Mouse (Mus musculus): ENCODE data around the gene Laptm4a. TPM values are rescaled to one million over a fixed set of nuclear protein-coding genes. Genes with fewer than 3 reads are reported as not detected.
A peak's percentile ranks its signal among the peaks of the same experiment; 100 is the strongest.

The Laptm4a gene
- polyA plus RNA-seq (2015; fragmentation: Nextera tagmentation; extraction: Ambion mirVana) = 205 and 210 TPM in 2 replicates

DNA sequence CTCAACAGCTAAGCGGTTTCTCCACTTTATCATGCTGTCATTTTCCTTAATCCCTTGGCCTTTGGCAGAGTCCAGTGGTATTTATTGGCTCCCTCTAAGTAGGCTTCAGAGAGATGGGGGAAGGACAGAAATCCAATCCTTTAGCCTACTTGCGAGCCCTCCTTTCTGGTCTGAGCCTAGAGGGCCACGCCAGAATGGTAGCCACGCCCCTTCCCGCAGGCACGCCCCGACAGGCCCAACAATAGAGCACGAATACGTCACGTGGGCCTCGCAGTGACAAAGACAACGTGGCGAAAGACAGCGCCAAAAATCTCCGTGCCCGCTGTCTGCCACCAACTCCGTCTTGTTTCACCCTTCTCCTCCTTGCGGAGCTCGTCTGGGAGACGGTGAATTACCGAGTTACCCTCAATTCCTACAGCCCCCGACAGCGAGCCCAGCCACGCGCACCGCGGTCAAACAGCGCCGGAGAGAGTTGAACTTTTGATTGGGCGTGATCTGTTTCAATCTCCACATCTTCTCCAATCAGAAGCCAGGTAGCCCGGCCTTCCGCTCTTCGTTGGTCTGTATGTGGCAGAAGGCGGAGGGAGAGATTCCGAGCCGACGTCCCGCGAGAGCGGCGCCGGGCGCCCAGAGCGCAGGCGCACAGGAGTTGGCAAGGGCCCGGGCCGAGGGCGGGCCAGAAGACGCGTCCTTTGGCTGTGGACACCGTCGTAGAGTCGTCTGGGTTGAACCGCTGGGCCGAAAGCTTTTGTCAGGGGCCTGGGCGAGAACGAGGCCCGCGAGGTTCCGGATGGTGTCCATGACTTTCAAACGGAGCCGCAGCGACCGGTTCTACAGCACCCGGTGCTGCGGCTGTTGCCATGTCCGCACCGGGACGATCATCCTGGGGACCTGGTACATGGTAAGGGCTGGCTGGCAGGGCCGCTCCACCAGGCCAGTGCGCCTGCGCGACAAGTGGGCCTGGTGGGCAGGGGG, at the start of gene Laptm4a:
Laptm4a (plus strand) TSS at position 271 of the 975 bp plus-strand sequence.
- Histone ChIP-seq H3K9ac (ENCODE audit: low read depth, low read length) (peak within 1 kb of the TSS; percentile 89), H3K27me3 (replicated peaks; ENCODE audit: control insufficient read depth, insufficient read depth, low read length) (no peaks in the 10 kb centered on the region), H3K9me3 (ENCODE audit: control insufficient read depth, low read length) (no peaks in the 10 kb centered on the region), H3K4me3 (ENCODE audit: low read length) (peak within 1 kb of the TSS; percentile 83), H3K4me2 (ENCODE audit: low read length) (peak within 1 kb of the TSS; percentile 87), H3K4me1 (ENCODE audit: control insufficient read depth, insufficient read depth, low read depth, low read length) (peaks cover 26% of the 10 kb centered on the region), H3K36me3 (ENCODE audit: control insufficient read depth, insufficient read depth, low read length) (no peaks in the 10 kb centered on the region), H3K27ac (ENCODE audit: low read depth, low read length) (peak within 1 kb of the TSS; percentile 98)
- WGBS = under 1% methylated on average over 73 of the region's 73 CpGs
- peak; percentile 99 for ATAC-seq

GRCm38 (mm10) chr12:8875583-8875982, 45.9 kb upstream of the Laptm4a start:
- H3K27ac ChIP-seq (ENCODE audit: low read depth, low read length) = no peak overlapping the region
- no peak overlapping the region for H3K9ac ChIP-seq (ENCODE audit: low read depth, low read length)
- no peaks in the 10 kb centered on the region for H3K36me3 ChIP-seq (ENCODE audit: control insufficient read depth, insufficient read depth, low read length)
- H3K4me2 ChIP-seq (ENCODE audit: low read length) = no peak overlapping the region
- no peaks in the 10 kb centered on the region for H3K27me3 ChIP-seq (replicated peaks; ENCODE audit: control insufficient read depth, insufficient read depth, low read length)
- ATAC-seq = no peak
- H3K4me1 ChIP-seq (ENCODE audit: control insufficient read depth, insufficient read depth, low read depth, low read length) = no peaks in the 10 kb centered on the region
- no peaks in the 10 kb centered on the region for H3K9me3 ChIP-seq (ENCODE audit: control insufficient read depth, low read length)
- H3K4me3 ChIP-seq (ENCODE audit: low read length) = no peak overlapping the region
- WGBS = 86% methylated on average over 9 of the region's 9 CpGs

- no peaks in the 10 kb centered on the region for H3K27me3 ChIP-seq (replicated peaks; ENCODE audit: control insufficient read depth, insufficient read depth, low read length)
- no peak overlapping the region for H3K4me3 ChIP-seq (ENCODE audit: low read length)
- WGBS = 86% methylated on average over 5 of the region's 5 CpGs
- no peak overlapping the region for H3K9ac ChIP-seq (ENCODE audit: low read depth, low read length)
- no peaks in the 10 kb centered on the region for H3K4me1 ChIP-seq (ENCODE audit: control insufficient read depth, insufficient read depth, low read depth, low read length)
- no peak overlapping the region for H3K4me2 ChIP-seq (ENCODE audit: low read length)
- no peaks in the 10 kb centered on the region for H3K36me3 ChIP-seq (ENCODE audit: control insufficient read depth, insufficient read depth, low read length)
- no peaks in the 10 kb centered on the region for H3K9me3 ChIP-seq (ENCODE audit: control insufficient read depth, low read length)
- H3K27ac ChIP-seq (ENCODE audit: low read depth, low read length) = no peak overlapping the region
- no peak for ATAC-seq
These were observed 44.6 kb upstream of the Laptm4a start for GRCm38 (mm10) chr12:8876865-8877264.

GRCm38 (mm10) chr12:8877413-8877812, 44.1 kb upstream of the Laptm4a start:
- Histone ChIP-seq H3K9ac (ENCODE audit: low read depth, low read length) (no peak overlapping the region), H3K4me1 (ENCODE audit: control insufficient read depth, insufficient read depth, low read depth, low read length) (no peaks in the 10 kb centered on the region), H3K9me3 (ENCODE audit: control insufficient read depth, low read length) (no peaks in the 10 kb centered on the region), H3K27me3 (replicated peaks; ENCODE audit: control insufficient read depth, insufficient read depth, low read length) (no peaks in the 10 kb centered on the region), H3K4me3 (ENCODE audit: low read length) (no peak overlapping the region), H3K36me3 (ENCODE audit: control insufficient read depth, insufficient read depth, low read length) (no peaks in the 10 kb centered on the region), H3K4me2 (ENCODE audit: low read length) (no peak overlapping the region), H3K27ac (ENCODE audit: low read depth, low read length) (no peak overlapping the region)
- WGBS = 81% methylated on average over 6 of the region's 6 CpGs
- no peak for ATAC-seq

DNA sequence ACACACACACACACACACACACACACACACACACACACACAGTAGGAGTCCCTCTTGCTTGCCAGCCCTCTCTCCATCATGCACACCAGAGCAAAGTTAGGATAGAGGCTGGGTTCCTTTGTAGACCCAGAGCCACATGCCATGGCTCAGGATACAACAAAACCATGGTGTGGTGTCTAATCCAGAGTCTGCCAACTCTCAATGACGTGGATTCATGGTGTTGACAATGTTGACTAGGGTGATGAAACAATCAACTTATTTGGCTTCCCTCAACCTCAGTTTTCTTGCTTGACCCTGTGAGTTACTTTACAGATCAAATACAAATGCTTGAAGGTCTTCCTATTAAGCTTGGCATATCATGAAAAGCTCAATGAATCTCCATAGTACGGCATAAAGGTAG, 42.7 kb upstream of the Laptm4a start:
- no peaks in the 10 kb centered on the region for H3K36me3 ChIP-seq (ENCODE audit: control insufficient read depth, insufficient read depth, low read length)
- H3K4me1 ChIP-seq (ENCODE audit: control insufficient read depth, insufficient read depth, low read depth, low read length) = no peaks in the 10 kb centered on the region
- no peaks in the 10 kb centered on the region for H3K27me3 ChIP-seq (replicated peaks; ENCODE audit: control insufficient read depth, insufficient read depth, low read length)
- no peak for ATAC-seq
- no peaks in the 10 kb centered on the region for H3K9me3 ChIP-seq (ENCODE audit: control insufficient read depth, low read length)
- 94% methylated on average over 2 of the region's 2 CpGs for WGBS
- H3K27ac ChIP-seq (ENCODE audit: low read depth, low read length) = no peak overlapping the region
- H3K9ac ChIP-seq (ENCODE audit: low read depth, low read length) = no peak overlapping the region
- no peak overlapping the region for H3K4me3 ChIP-seq (ENCODE audit: low read length)
- H3K4me2 ChIP-seq (ENCODE audit: low read length) = no peak overlapping the region

DNA sequence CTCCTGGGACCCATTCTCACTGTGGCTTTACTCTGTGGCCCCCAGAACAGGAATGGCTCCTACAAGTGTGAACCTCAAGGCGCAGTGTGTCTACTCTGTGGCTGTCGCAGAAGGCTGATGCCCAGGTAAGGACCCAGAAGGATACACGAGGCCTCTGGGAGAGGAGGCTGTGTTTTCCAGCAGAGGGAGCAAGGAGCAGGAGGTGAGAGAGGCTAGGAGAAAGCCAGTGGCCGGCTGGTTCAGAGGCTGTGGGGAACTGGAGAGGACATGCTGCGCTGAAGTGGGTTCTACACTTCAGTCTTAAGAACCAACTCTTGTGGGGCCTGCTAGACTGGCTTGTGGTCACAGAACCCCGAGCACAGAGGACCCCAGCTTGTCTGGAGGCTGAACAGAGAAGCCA, 42.1 kb upstream of the Laptm4a start:
- WGBS = 69% methylated on average over 6 of the region's 6 CpGs
- ATAC-seq = no peak

GRCm38 (mm10) chr12:8881736-8882135, 39.7 kb upstream of the Laptm4a start:
- Histone ChIP-seq H3K4me3 (ENCODE audit: low read length) (no peak overlapping the region), H3K9me3 (ENCODE audit: control insufficient read depth, low read length) (no peaks in the 10 kb centered on the region), H3K4me2 (ENCODE audit: low read length) (no peak overlapping the region), H3K9ac (ENCODE audit: low read depth, low read length) (no peak overlapping the region), H3K27me3 (replicated peaks; ENCODE audit: control insufficient read depth, insufficient read depth, low read length) (no peaks in the 10 kb centered on the region), H3K27ac (ENCODE audit: low read depth, low read length) (no peak overlapping the region), H3K36me3 (ENCODE audit: control insufficient read depth, insufficient read depth, low read length) (no peaks in the 10 kb centered on the region), H3K4me1 (ENCODE audit: control insufficient read depth, insufficient read depth, low read depth, low read length) (peaks cover 4% of the 10 kb centered on the region; the same call in 1 of the 2 replicates)
- WGBS = 73% methylated on average over 4 of the region's 4 CpGs
- no peak for ATAC-seq

More for the DNA sequence above, 42.1 kb upstream of the Laptm4a start:
- H3K36me3 ChIP-seq (ENCODE audit: control insufficient read depth, insufficient read depth, low read length) = no peaks in the 10 kb centered on the region
- no peaks in the 10 kb centered on the region for H3K9me3 ChIP-seq (ENCODE audit: control insufficient read depth, low read length)
- H3K4me1 ChIP-seq (ENCODE audit: control insufficient read depth, insufficient read depth, low read depth, low read length) = no peaks in the 10 kb centered on the region
- H3K27ac ChIP-seq (ENCODE audit: low read depth, low read length) = no peak overlapping the region
- H3K4me2 ChIP-seq (ENCODE audit: low read length) = no peak overlapping the region
- no peak overlapping the region for H3K9ac ChIP-seq (ENCODE audit: low read depth, low read length)
- no peak overlapping the region for H3K4me3 ChIP-seq (ENCODE audit: low read length)
- no peaks in the 10 kb centered on the region for H3K27me3 ChIP-seq (replicated peaks; ENCODE audit: control insufficient read depth, insufficient read depth, low read length)

- no peak overlapping the region for H3K4me3 ChIP-seq (ENCODE audit: low read length)
- H3K9me3 ChIP-seq (ENCODE audit: control insufficient read depth, low read length) = no peaks in the 10 kb centered on the region
- H3K36me3 ChIP-seq (ENCODE audit: control insufficient read depth, insufficient read depth, low read length) = no peaks in the 10 kb centered on the region
- WGBS = 88% methylated on average over 8 of the region's 8 CpGs
- no peak overlapping the region for H3K9ac ChIP-seq (ENCODE audit: low read depth, low read length)
- H3K4me2 ChIP-seq (ENCODE audit: low read length) = no peak overlapping the region
- H3K27ac ChIP-seq (ENCODE audit: low read depth, low read length) = no peak overlapping the region
- 0 out of 2 replicates have a peak, but pooled peaks cover 2% of the 10 kb centered on the region for H3K27me3 ChIP-seq (replicated peaks; ENCODE audit: control insufficient read depth, insufficient read depth, low read length)
- ATAC-seq = no peak
- H3K4me1 ChIP-seq (ENCODE audit: control insufficient read depth, insufficient read depth, low read depth, low read length) = peaks cover 4% of the 10 kb centered on the region; the same call in 1 of the 2 replicates
These were observed 39.1 kb upstream of the Laptm4a start for GRCm38 (mm10) chr12:8882376-8882775.

GRCm38 (mm10) chr12:8884426-8885145, 36.9 kb upstream of the Laptm4a start:
- peaks cover 4% of the 10 kb centered on the region; the same call in 1 of the 2 replicates for H3K4me1 ChIP-seq (ENCODE audit: control insufficient read depth, insufficient read depth, low read depth, low read length)
- H3K27me3 ChIP-seq (replicated peaks; ENCODE audit: control insufficient read depth, insufficient read depth, low read length) = 0 out of 2 replicates have a peak, but pooled peaks cover 2% of the 10 kb centered on the region
- no peak overlapping the region for H3K4me3 ChIP-seq (ENCODE audit: low read length)
- WGBS = 22% methylated on average over 13 of the region's 13 CpGs
- ATAC-seq = peak; percentile 66; the same call in 1 of the 2 replicates
- H3K9ac ChIP-seq (ENCODE audit: low read depth, low read length) = no peak overlapping the region
- H3K4me2 ChIP-seq (ENCODE audit: low read length) = peak overlapping the region; percentile 28; the same call in 1 of the 2 replicates
- no peak overlapping the region for H3K27ac ChIP-seq (ENCODE audit: low read depth, low read length)
- no peaks in the 10 kb centered on the region for H3K9me3 ChIP-seq (ENCODE audit: control insufficient read depth, low read length)
- no peaks in the 10 kb centered on the region for H3K36me3 ChIP-seq (ENCODE audit: control insufficient read depth, insufficient read depth, low read length)

Measured in hindbrain, embryonic 16.5 days (tissue).